ENCODE assay signal across 9 mouse cellular contexts in the genomic region with DNA sequence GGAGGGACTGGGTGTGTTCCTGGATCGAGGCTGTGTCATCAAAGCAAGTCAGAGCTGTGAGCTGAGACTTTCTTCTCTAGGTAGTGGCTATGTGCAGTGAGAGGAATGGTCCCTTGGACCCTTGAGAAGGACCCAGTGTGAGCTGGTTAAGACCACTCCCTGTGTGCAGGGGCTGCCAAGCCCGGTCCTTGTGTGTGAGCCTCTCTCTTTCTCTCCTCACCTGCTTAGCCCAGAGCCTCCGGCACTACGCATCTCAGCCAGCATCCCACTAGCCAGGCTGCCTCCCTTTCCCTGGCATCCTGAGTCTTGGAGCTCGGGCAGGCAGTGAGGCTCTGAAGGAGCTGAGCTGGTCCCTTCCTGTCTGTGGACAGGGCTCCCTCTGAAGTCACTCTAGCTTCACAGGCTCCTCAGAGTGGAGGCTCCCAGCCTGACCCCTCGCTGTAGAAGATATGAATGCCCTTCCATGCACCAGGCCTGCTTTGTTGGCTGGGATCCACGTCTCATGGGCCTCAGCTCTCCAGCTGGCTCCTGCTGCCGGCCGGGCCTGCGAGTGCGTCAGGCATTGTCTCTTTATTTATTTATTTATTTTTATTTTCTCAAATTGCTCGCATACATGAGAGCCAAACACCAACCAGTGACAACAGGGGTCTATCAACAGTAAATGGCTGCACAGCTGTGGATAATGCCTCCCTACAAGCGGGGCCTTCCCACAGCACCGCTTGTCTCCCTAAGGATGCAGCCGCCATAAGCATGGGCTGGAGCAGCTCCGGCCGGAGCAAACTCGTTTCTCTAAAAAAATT. TPM values are rescaled to one million over a fixed set of nuclear protein-coding genes. Genes with fewer than 3 reads are reported as not detected.
A peak's percentile ranks its signal among the peaks of the same experiment; 100 is the strongest.
DNase-seq lines count a peak whose midpoint lies in the region; ATAC-seq lines count a peak whose summit lies in the region.
"Had no signal": no experiment of that assay in that cellular context is flagged by ENCODE, and none has a peak within 500 bp of the region (broad histone marks: within the 10 kb centered on the region; RNA-seq: fewer than 3 reads in every experiment).

No protein-coding gene starts in this region.

- no peak overlapping the region for H3K27ac ChIP-seq in lung, embryonic 16.5 days (ENCODE audit: low read length)
- H3K27ac ChIP-seq: limb, embryonic 12.5 days had no signal

- no peak overlapping the region for H3K4me2 ChIP-seq in lung, embryonic 16.5 days (ENCODE audit: low read depth, low read length)
- H3K4me2 ChIP-seq: limb, embryonic 12.5 days had no signal

- peaks cover 4% of the 10 kb centered on the region; the same call in 1 of the 2 replicates for H3K4me1 ChIP-seq in lung, embryonic 16.5 days (replicated peaks; ENCODE audit: control insufficient read depth, insufficient read depth, low read length)
- H3K4me1 ChIP-seq: limb, embryonic 12.5 days had no signal

- intact Hi-C loops in heart, postnatal 14 days (cut with DNase I), result no loop called here

- no peaks in the 10 kb centered on the region for H3K27me3 ChIP-seq in lung, embryonic 16.5 days (ENCODE audit: control insufficient read depth, insufficient read depth, low read depth, low read length)
- H3K27me3 ChIP-seq: limb, embryonic 12.5 days had no signal

- peak; percentile 96 for ATAC-seq in lung, embryonic 16.5 days (ENCODE audit: low read depth)
- no peak for ATAC-seq in granulocyte monocyte progenitor cell, adult 5-6 weeks (replicated peaks; ENCODE audit: poor library complexity, severe bottlenecking)

- WGBS in lung, embryonic 16.5 days, result 61% methylated on average over 18 of the region's 18 CpGs

- H3K4me3 ChIP-seq in lung, embryonic 16.5 days (ENCODE audit: low read length), result no peak overlapping the region
- H3K4me3 ChIP-seq: limb, embryonic 12.5 days had no signal

- H3K9ac ChIP-seq in lung, embryonic 16.5 days (ENCODE audit: low read length), result no peak overlapping the region
- H3K9ac ChIP-seq: limb, embryonic 12.5 days had no signal

- DNase-seq in kidney, adult 9 months, result peak; percentile 22
- no peak for DNase-seq in kidney, adult 8-10 months
- DNase-seq in cerebellum, adult 8-10 months, result peak; percentile 65
- DNase-seq in heart, postnatal 14 days, result peak; percentile 70 to 85
- DNase-seq in thymus, postnatal 10 days (ENCODE audit: low spot score in 2 of 2), result no peak
- DNase-seq in urinary bladder, postnatal 10 days (ENCODE audit: low spot score), result no peak

- H3K36me3 ChIP-seq in lung, embryonic 16.5 days (ENCODE audit: control insufficient read depth, insufficient read depth, low read length), result no peaks in the 10 kb centered on the region

- no peaks in the 10 kb centered on the region for H3K9me3 ChIP-seq in lung, embryonic 16.5 days (ENCODE audit: control insufficient read depth, low read length)
- H3K9me3 ChIP-seq: limb, embryonic 12.5 days had no signal

RNA-seq across cellular contexts. Expression of a gene that starts 18.3 kb away (rescaled TPM):
- total RNA-seq in heart, postnatal 14 days (2021), result 10 to 100 TPM; 24.7 to 26.8 TPM
- 17.0 and 17.1 TPM in 2 replicates for polyA plus RNA-seq in lung, embryonic 16.5 days (2015; fragmentation: Nextera tagmentation; extraction: Ambion mirVana)
- 5.0 and 20.5 TPM in 2 replicates for total RNA-seq in granulocyte monocyte progenitor cell, adult 5-6 weeks (2014; fragmentation: Nextera tagmentation)
- 8.1 and 12.0 TPM in 2 replicates for total RNA-seq in granulocyte monocyte progenitor cell, adult 5-6 weeks (2017)

RNA-seq across cellular contexts. Expression of a gene that starts 54.2 kb away (rescaled TPM):
- total RNA-seq in heart, postnatal 14 days (2021), result not detected
- polyA plus RNA-seq in lung, embryonic 16.5 days (2015; fragmentation: Nextera tagmentation; extraction: Ambion mirVana), result 0.49 and 1.0 TPM in 2 replicates
- total RNA-seq in granulocyte monocyte progenitor cell, adult 5-6 weeks (2014; fragmentation: Nextera tagmentation), result not detected in 2 replicates
- total RNA-seq in granulocyte monocyte progenitor cell, adult 5-6 weeks (2017), result not detected in 2 replicates

Comparison
In these comparisons a context has a peak if more than half of its experiments do, and no peak if none do; other contexts are left out.
1. DNase-seq: peak in kidney, adult 9 months (single experiment), cerebellum, adult 8-10 months (single experiment) and heart, postnatal 14 days (2 of 2); none in kidney, adult 8-10 months (0 of 2), thymus, postnatal 10 days (0 of 2) and urinary bladder, postnatal 10 days (single experiment).